Mouse (Mus musculus) kidney, embryonic 16.5 days (tissue): Measurements from ENCODE around the gene Ttc38. TPM values are rescaled to one million over a fixed set of nuclear protein-coding genes. Genes with fewer than 3 reads are reported as not detected.

Experiments used
- ATAC-seq: fragments of 200-750 bp; cut with Nextera tagmentation; 2 replicates; pipeline ENCODE4 v1.8.0; 2017; ENCODE audit warnings: moderate TSS enrichment; ENCODE audit not compliant: low FRiP score, low TSS enrichment
- H3K27ac ChIP-seq: fragments of 300-500 bp; sonication (generic); 2 replicates; pipeline ENCODE4 v1.5.1; 2014; ENCODE audit warnings: low read length
- H3K27me3 ChIP-seq: fragments of 300-500 bp; sonication (generic); 2 replicates; pipeline ENCODE4 v1.6.1; 2014; ENCODE audit warnings: low read length, control low read depth, mixed read lengths; ENCODE audit not compliant: insufficient read depth
- H3K36me3 ChIP-seq: fragments of 300-500 bp; sonication (generic); 2 replicates; pipeline ENCODE4 v1.6.1; 2014; ENCODE audit warnings: low read length, control low read depth, mixed read lengths; ENCODE audit not compliant: insufficient read depth
- H3K4me1 ChIP-seq: fragments of 300-500 bp; sonication (generic); 2 replicates; pipeline ENCODE4 v1.6.1; 2014; ENCODE audit warnings: low read length, control low read depth, mixed read lengths; ENCODE audit not compliant: insufficient read depth
- H3K4me2 ChIP-seq: fragments of 300-500 bp; sonication (generic); replicated peaks from 2 replicates; pipeline ENCODE4 v1.6.1; 2014; ENCODE audit warnings: low read depth, low read length
- H3K4me3 ChIP-seq: fragments of 300-500 bp; sonication (generic); 2 replicates; pipeline ENCODE4 v1.5.1; 2014; ENCODE audit warnings: mild to moderate bottlenecking, low read length
- H3K9ac ChIP-seq: fragments of 300-500 bp; sonication (generic); replicated peaks from 2 replicates; pipeline ENCODE4 v1.6.1; 2014; ENCODE audit warnings: low read length
- H3K9me3 ChIP-seq: fragments of 300-500 bp; sonication (generic); 2 replicates; pipeline ENCODE4 v1.6.1; 2016; ENCODE audit warnings: low read length, control low read depth
- WGBS: fragments of 180-500 bp; shearing (Covaris S2); extraction: QIAGEN DNeasy Blood & Tissue Kit; methylation state at CpG from one replicate; pipeline ENCODE4 v1.1.7; 2014; 5-methylcytosine and 5-hydroxymethylcytosine counted together
- polyA plus RNA-seq: library from polyadenylated mRNA; unstranded; fragments of >200 nt; fragmentation: Nextera tagmentation; extraction: Ambion mirVana; gene quantifications from 2 replicates; pipeline ENCODE4 v1.2.1, GENCODE M21; 2015

Gene Ttc38
- polyA plus RNA-seq, 1 experiment from 2014 or later = 8.2 TPM

- Histone ChIP-seq H3K4me2 (no peak overlapping the region), H3K9ac (no peak overlapping the region), H3K9me3 (no peaks in the 10 kb centered on the region), H3K4me3 (no peak overlapping the region), H3K27me3 (no peaks in the 10 kb centered on the region), H3K36me3 (peaks cover 21% of the 10 kb centered on the region; the same call in 1 of the 2 replicates), H3K27ac (no peak overlapping the region), H3K4me1 (0 out of 2 replicates have a peak, but pooled peaks cover 2% of the 10 kb centered on the region)
- no peak for ATAC-seq
- WGBS = 84% methylated on average over 12 of the region's 12 CpGs
These were observed 68.7 kb downstream of the Ttc38 start for GRCm38 (mm10) chr15:85900801-85901200.

- H3K4me3 ChIP-seq = no peak overlapping the region
- no peaks in the 10 kb centered on the region for H3K9me3 ChIP-seq
- WGBS = 88% methylated on average over 10 of the region's 10 CpGs
- H3K27me3 ChIP-seq = no peaks in the 10 kb centered on the region
- H3K36me3 ChIP-seq = peaks cover 14% of the 10 kb centered on the region; the same call in 1 of the 2 replicates
- H3K4me2 ChIP-seq = no peak overlapping the region
- no peak; the same call in 1 of the 2 replicates for ATAC-seq
- 0 out of 2 replicates have a peak, but pooled peaks cover 2% of the 10 kb centered on the region for H3K4me1 ChIP-seq
- H3K9ac ChIP-seq = no peak overlapping the region
- H3K27ac ChIP-seq = no peak overlapping the region
These were observed 70.4 kb downstream of the Ttc38 start for GRCm38 (mm10) chr15:85902505-85902904.

GRCm38 (mm10) chr15:85903826-85904225, 71.7 kb downstream of the Ttc38 start:
- no peak for ATAC-seq
- H3K27ac ChIP-seq = no peak overlapping the region
- no peaks in the 10 kb centered on the region for H3K27me3 ChIP-seq
- 78% methylated on average over 8 of the region's 8 CpGs for WGBS
- no peak overlapping the region for H3K9ac ChIP-seq
- H3K9me3 ChIP-seq = no peaks in the 10 kb centered on the region
- no peak overlapping the region for H3K4me3 ChIP-seq
- H3K36me3 ChIP-seq = peaks cover 9% of the 10 kb centered on the region; the same call in 1 of the 2 replicates
- no peak overlapping the region for H3K4me2 ChIP-seq
- H3K4me1 ChIP-seq = peaks cover 5% of the 10 kb centered on the region; the same call in 1 of the 2 replicates

Other genes starting within 250 kb of the Ttc38 start
- 21.2 and 22.5 TPM in 2 replicates for gene Wnt7b, start 249.8 kb upstream of the Ttc38 start, polyA plus RNA-seq
- 5.1 and 5.9 TPM in 2 replicates for gene Ppara, start 97.3 kb upstream of the Ttc38 start, polyA plus RNA-seq
- gene Cdpf1, start 20.6 kb upstream of the Ttc38 start, polyA plus RNA-seq = 31.1 and 37.4 TPM in 2 replicates
- gene Pkdrej, start 10.6 kb upstream of the Ttc38 start, polyA plus RNA-seq = 0.10 and 0.11 TPM in 2 replicates
- gene Gtse1, start 27.4 kb downstream of the Ttc38 start, polyA plus RNA-seq = 31.0 and 33.1 TPM in 2 replicates
- 51.8 and 53.2 TPM in 2 replicates for gene Trmu, start 47.0 kb downstream of the Ttc38 start, polyA plus RNA-seq
- gene Celsr1, start 201.5 kb downstream of the Ttc38 start, polyA plus RNA-seq = 3.5 and 3.9 TPM in 2 replicates
- gene Gramd4, start 225.4 kb downstream of the Ttc38 start, polyA plus RNA-seq = 12.1 and 14.9 TPM in 2 replicates